Mouse (Mus musculus): ENCODE measurements around the gene Rimklb. TPM values are rescaled to one million over a fixed set of nuclear protein-coding genes. Genes with fewer than 3 reads are reported as not detected.
"Not testable (repeated sequence)": the region's sequence is repeated elsewhere in the genome, so short reads cannot be mapped to it uniquely, and the experiment has no call there.

Gene Rimklb
- polyA plus RNA-seq, 1 experiment from 2014 or later = not detected

- CTCF ChIA-PET = no interaction called here
Observed at GRCm38 (mm10) chr6:122527596-122527995, 29.0 kb upstream of the Rimklb start.

DNA sequence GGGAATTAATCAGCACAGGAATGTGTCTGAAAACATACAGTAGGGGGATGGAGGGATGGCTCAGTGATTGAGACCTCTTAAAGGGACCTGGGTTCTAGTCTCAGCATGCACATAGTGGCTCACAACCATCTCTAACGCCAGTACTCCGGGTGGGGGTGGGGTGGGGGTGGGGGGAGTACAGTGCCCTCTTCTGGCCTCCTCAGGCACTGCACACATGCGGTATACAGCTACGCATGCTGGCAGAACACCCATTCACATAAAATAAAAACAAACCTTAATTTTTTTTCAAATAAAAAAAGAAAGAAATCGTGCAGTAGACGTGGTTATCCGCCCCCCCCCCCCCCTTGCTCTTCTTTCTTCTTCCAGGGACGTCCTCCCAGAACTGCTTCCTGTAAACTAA is 24.7 kb upstream of the Rimklb start:
- H3K27me3 ChIP-seq = peaks cover 5% of the 10 kb centered on the region
- TF ChIP-seq CTCF (IDR thresholded peaks at IDR 0.05) = no peak
- in situ Hi-C loops (cut with MboI; ENCODE audit: low pct_unique_long_range_greater_than_20kb) = no loop called here
- CTCF ChIA-PET = interaction anchor here (0.7 kb wide), 1 partner anchor 11 kb away, joined by 3 read pairs; no protein-coding TSS in a partner anchor
- DNase-seq (ENCODE audit: low read depth, low spot score) (no peak), ATAC-seq (no peak)
- POLR2A ChIA-PET = no interaction called here

More at GRCm38 (mm10) chr6:122527596-122527995, 29.0 kb upstream of the Rimklb start:
- POLR2A ChIA-PET = no interaction called here
- ATAC-seq (no peak), DNase-seq (ENCODE audit: low read depth, low spot score) (no peak)
- H3K27me3 ChIP-seq = peaks cover 4% of the 10 kb centered on the region
- in situ Hi-C loops (cut with MboI; ENCODE audit: low pct_unique_long_range_greater_than_20kb) = no loop called here
- no peak for TF ChIP-seq CTCF (IDR thresholded peaks at IDR 0.05)

DNA sequence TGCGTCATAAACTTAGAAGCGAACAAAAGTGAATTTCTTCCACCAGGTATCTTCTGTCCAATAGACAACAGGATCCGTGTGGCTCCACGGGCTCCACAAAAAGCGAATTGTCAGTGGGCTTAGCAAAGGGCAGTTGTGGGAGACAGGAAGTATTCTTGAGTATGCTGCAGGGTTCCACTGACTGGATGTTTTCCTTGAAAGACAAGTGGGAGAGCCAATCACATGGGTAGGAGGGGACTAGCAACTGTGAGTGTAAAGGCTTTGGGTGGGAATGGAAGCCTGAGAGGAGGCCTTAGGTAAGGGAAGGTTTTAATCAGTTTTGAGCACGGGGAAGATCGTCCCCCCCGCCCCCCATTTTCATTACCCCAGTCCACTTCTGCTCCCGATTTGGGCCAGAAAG is 24.0 kb upstream of the Rimklb start:
- POLR2A ChIA-PET = no interaction called here
- no peak for ATAC-seq

DNA sequence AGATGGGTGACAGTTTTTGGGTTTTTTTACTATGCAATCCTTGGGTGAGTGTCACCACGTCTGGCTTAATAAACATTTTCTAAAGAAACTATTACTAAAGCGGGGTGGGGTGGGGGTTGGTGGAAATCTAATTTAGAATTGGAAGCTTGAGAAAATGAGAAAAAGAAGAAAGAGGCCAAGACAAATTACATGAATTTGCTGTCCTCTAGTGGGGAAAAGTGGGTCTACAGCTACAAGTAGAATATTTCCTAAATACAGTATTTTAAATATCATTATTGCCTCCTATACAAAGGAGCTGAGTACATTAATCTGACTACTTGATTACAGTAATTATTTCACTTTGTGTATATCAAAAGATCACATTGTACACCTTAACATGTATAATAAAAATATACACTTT is 20.8 kb upstream of the Rimklb start:
- POLR2A ChIA-PET = no interaction called here
- ATAC-seq (no peak), DNase-seq (ENCODE audit: low read depth, low spot score) (no peak)
- TF ChIP-seq CTCF (IDR thresholded peaks at IDR 0.05) = peak; percentile 30
- CTCF ChIA-PET = interaction anchor here (0.6 to 1.4 kb wide), 2 partner anchors 10 to 21 kb away, joined by 3 read pairs; partner anchors contain the start of gene Rimklb
- in situ Hi-C loops (cut with MboI; ENCODE audit: low pct_unique_long_range_greater_than_20kb) = no loop called here
- peaks cover 4% of the 10 kb centered on the region for H3K27me3 ChIP-seq

More for the DNA sequence above, 24.0 kb upstream of the Rimklb start:
- no peak for TF ChIP-seq CTCF (IDR thresholded peaks at IDR 0.05)
- CTCF ChIA-PET = no interaction called here
- no peak for DNase-seq (ENCODE audit: low read depth, low spot score)
- peaks cover 4% of the 10 kb centered on the region for H3K27me3 ChIP-seq
- in situ Hi-C loops (cut with MboI; ENCODE audit: low pct_unique_long_range_greater_than_20kb) = no loop called here

- CTCF ChIA-PET = no interaction called here
- ATAC-seq (no peak), DNase-seq (ENCODE audit: low read depth, low spot score) (no peak)
- in situ Hi-C loops (cut with MboI; ENCODE audit: low pct_unique_long_range_greater_than_20kb) = no loop called here
- H3K27me3 ChIP-seq = peaks cover 4% of the 10 kb centered on the region
- POLR2A ChIA-PET = no interaction called here
- TF ChIP-seq CTCF (IDR thresholded peaks at IDR 0.05) = no peak
Observed at GRCm38 (mm10) chr6:122517668-122518067, 19.1 kb upstream of the Rimklb start.

DNA sequence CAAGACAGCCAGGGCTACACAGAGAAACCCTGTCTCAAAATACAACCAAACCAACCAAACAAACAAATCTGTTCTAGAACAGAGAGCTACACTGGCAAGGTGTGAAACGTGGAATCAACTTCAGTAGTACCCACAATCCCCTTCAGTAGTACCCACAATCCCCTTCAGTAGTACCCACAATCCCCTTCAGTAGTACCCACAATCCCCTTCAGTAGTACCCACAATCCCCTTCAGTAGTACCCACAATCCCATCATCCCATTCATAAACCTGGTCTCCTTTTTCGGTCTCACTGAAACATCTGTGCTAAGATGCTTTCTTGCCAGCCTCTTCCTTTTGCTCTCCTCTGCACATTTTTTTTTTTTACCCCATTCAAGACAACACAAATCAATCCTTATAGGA is 17.2 kb upstream of the Rimklb start:
- CTCF ChIA-PET; ATAC-seq; in situ Hi-C loops (cut with MboI; ENCODE audit: low pct_unique_long_range_greater_than_20kb); H3K27me3 ChIP-seq; DNase-seq (ENCODE audit: low read depth, low spot score): not testable (repeated sequence)
- POLR2A ChIA-PET = interaction anchor here (0.7 kb wide), 1 partner anchor 15 kb away, joined by 4 read pairs; no protein-coding TSS in a partner anchor

- no peak for ATAC-seq
- in situ Hi-C loops (cut with MboI; ENCODE audit: low pct_unique_long_range_greater_than_20kb) = no loop called here
- no peak for DNase-seq (ENCODE audit: low read depth, low spot score)
- ChIA-PET CTCF (no interaction called here), POLR2A (no interaction called here)
- TF ChIP-seq CTCF (IDR thresholded peaks at IDR 0.05) = no peak
- H3K27me3 ChIP-seq = peaks cover 7% of the 10 kb centered on the region
Observed at GRCm38 (mm10) chr6:122514312-122514711, 15.8 kb upstream of the Rimklb start.

- ChIA-PET CTCF (interaction anchor here (1.0 to 1.3 kb wide), 2 partner anchors 10 to 17 kb away, joined by 3 read pairs; no protein-coding TSS in a partner anchor), POLR2A (no interaction called here)
- TF ChIP-seq CTCF (IDR thresholded peaks at IDR 0.05) = no peak
- DNase-seq (ENCODE audit: low read depth, low spot score) (no peak), ATAC-seq (no peak)
- in situ Hi-C loops (cut with MboI; ENCODE audit: low pct_unique_long_range_greater_than_20kb) = no loop called here
- peaks cover 4% of the 10 kb centered on the region for H3K27me3 ChIP-seq
Observed at GRCm38 (mm10) chr6:122512914-122513878, 14.6 kb upstream of the Rimklb start.

- no peak for TF ChIP-seq CTCF (IDR thresholded peaks at IDR 0.05)
- DNase-seq (ENCODE audit: low read depth, low spot score) = no peak
Observed at GRCm38 (mm10) chr6:122508494-122508893, 9.9 kb upstream of the Rimklb start.

DNA sequence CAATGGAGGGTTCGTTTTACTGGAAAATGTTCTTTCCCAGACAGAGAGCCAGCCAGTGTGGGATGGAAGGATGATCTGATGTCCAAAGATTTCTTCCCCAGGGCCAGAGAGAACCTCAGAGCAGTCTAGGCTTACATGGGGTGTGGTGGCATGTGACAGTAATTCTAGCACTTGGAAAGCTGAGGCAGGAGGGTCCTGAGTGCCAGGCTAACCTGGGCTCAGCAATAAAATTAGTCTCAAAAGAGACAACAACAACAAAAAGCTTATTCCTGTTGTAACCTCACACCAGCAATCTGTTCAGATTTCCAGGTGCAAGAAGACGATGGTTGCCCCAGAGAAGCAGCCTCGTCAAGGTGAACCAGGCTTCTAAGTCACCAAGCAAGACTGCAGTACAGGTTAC is 7.0 kb upstream of the Rimklb start, which contains the start of gene Mfap5:
Gene Mfap5, plus strand, starts transcription at position 301 of the 400 bp plus-strand sequence.
- CTCF ChIA-PET = interaction anchor here (1.3 kb wide), 1 partner anchor 14 kb away, joined by 3 read pairs; no protein-coding TSS in a partner anchor
- DNase-seq (ENCODE audit: low read depth, low spot score) (no peak), ATAC-seq (no peak)
- no peak for TF ChIP-seq CTCF (IDR thresholded peaks at IDR 0.05)
- in situ Hi-C loops (cut with MboI; ENCODE audit: low pct_unique_long_range_greater_than_20kb) = no loop called here
- peaks cover 6% of the 10 kb centered on the region for H3K27me3 ChIP-seq
- POLR2A ChIA-PET = no interaction called here

More at GRCm38 (mm10) chr6:122508494-122508893, 9.9 kb upstream of the Rimklb start:
- CTCF ChIA-PET = no interaction called here
- H3K27me3 ChIP-seq = peaks cover 10% of the 10 kb centered on the region
- POLR2A ChIA-PET = no interaction called here
- in situ Hi-C loops (cut with MboI; ENCODE audit: low pct_unique_long_range_greater_than_20kb) = no loop called here
- no peak for ATAC-seq

DNA sequence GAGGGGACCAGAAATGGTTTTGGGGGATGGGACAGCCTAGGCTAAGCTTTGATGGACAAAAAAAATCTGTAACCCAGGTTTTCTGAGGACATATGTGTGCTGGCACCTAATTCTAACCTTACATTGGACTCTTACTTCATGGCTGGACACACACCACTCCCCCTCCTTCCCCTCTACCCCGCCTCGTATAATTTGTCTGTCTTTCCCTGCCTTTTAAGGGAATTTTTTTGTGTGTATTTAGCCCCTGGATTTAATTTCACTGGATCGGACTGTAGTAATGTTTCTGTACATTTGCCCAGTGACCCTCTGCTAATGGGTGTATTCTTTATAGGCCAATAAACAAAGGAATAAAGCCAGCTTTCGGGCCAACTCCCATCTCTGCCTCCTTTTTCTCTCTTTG is 6.5 kb upstream of the Rimklb start:
- DNase-seq (ENCODE audit: low read depth, low spot score) = no peak
- ChIA-PET CTCF (interaction anchor here (1.3 kb wide), 1 partner anchor 13 kb away, joined by 3 read pairs; no protein-coding TSS in a partner anchor), POLR2A (no interaction called here)
- in situ Hi-C loops (cut with MboI; ENCODE audit: low pct_unique_long_range_greater_than_20kb) = no loop called here
- ATAC-seq = no peak
- H3K27me3 ChIP-seq = peaks cover 6% of the 10 kb centered on the region
- TF ChIP-seq CTCF (IDR thresholded peaks at IDR 0.05) = no peak
